Mouse (Mus musculus) c-Kit-positive CD71-positive TER-119-positive erythroid progenitor cells, embryonic 14.5 days (primary cell): ENCODE measurements at regions not wholly inside any gene's neighbourhood (a gene's known extent, or its start where the extent isn't known, plus 50 kb on each side); places are given as distances from the start of the nearest gene placed in this dataset.

Experiments used
- DNase-seq: peaks from one replicate; pipeline ENCODE4 v3.0.0-alpha.2; 2013; ENCODE audit warnings: low spot score

- DNase-seq = no peak
These were observed 171.7 kb downstream of the Dact1 start for GRCm38 (mm10) chr12:71481371-71481770.

GRCm38 (mm10) chr12:71481899-71482593 lies 172.4 kb downstream of the Dact1 start:
- DNase-seq = no peak

GRCm38 (mm10) chr12:71482619-71483018 lies 172.9 kb downstream of the Dact1 start:
- DNase-seq = no peak

- no peak for DNase-seq
These were observed 174.0 kb downstream of the Dact1 start for GRCm38 (mm10) chr12:71483536-71484165.

GRCm38 (mm10) chr12:71484286-71484685 lies 174.6 kb downstream of the Dact1 start:
- no peak for DNase-seq

GRCm38 (mm10) chr12:71486078-71486477 lies 176.4 kb downstream of the Dact1 start:
- no peak for DNase-seq

GRCm38 (mm10) chr12:71487591-71488435 lies 178.1 kb downstream of the Dact1 start:
- DNase-seq = no peak

- DNase-seq = no peak
These were observed 179.6 kb downstream of the Dact1 start for GRCm38 (mm10) chr12:71489295-71489694.

- DNase-seq = no peak
These were observed 185.2 kb downstream of the Dact1 start for GRCm38 (mm10) chr12:71494803-71495293.

GRCm38 (mm10) chr12:71498246-71499029 lies 188.8 kb downstream of the Dact1 start:
- DNase-seq = no peak

GRCm38 (mm10) chr12:71501299-71501810 lies 191.7 kb downstream of the Dact1 start:
- no peak for DNase-seq

GRCm38 (mm10) chr12:71503265-71503664 lies 193.6 kb downstream of the Dact1 start:
- DNase-seq = no peak

- DNase-seq = no peak
These were observed 196.5 kb downstream of the Dact1 start for GRCm38 (mm10) chr12:71506206-71506605.

GRCm38 (mm10) chr12:71506716-71507115 lies 197.0 kb downstream of the Dact1 start:
- no peak for DNase-seq

- no peak for DNase-seq
These were observed 203.4 kb downstream of the Dact1 start for GRCm38 (mm10) chr12:71512915-71513612.

GRCm38 (mm10) chr12:71519520-71519919 lies 209.8 kb downstream of the Dact1 start:
- no peak for DNase-seq

GRCm38 (mm10) chr12:71521936-71522335 lies 212.3 kb downstream of the Dact1 start:
- DNase-seq = no peak

GRCm38 (mm10) chr12:71522451-71522850 lies 212.8 kb downstream of the Dact1 start:
- DNase-seq = no peak

GRCm38 (mm10) chr12:71524156-71524555 lies 214.5 kb downstream of the Dact1 start:
- DNase-seq = no peak

- DNase-seq = no peak
These were observed 215.7 kb downstream of the Dact1 start for GRCm38 (mm10) chr12:71525255-71525927.
